7 mouse cellular contexts compared by ENCODE assay signal in genomic region chr12:80130558-80131358, GRCm38 (mm10). TPM values are rescaled to one million over a fixed set of nuclear protein-coding genes. Genes with fewer than 3 reads are reported as not detected.
DNase-seq lines count a peak whose midpoint lies in the region; ATAC-seq and TF ChIP-seq lines count a peak whose summit lies in the region.

No protein-coding gene starts in this region.

- TF ChIP-seq CTCF in Patski (IDR thresholded peaks at IDR 0.05): no peak
- no peak for TF ChIP-seq CTCF in cortical plate, adult 2 months (IDR thresholded peaks at IDR 0.05; ENCODE audit: extremely low read depth, insufficient read depth, low read length)

- H3K4me2 ChIP-seq in heart, embryonic 16.5 days (ENCODE audit: low read depth, low read length): peak overlapping the region; percentile 82
- H3K4me2 ChIP-seq in midbrain, embryonic 12.5 days (replicated peaks): peak overlapping the region; percentile 64

- ATAC-seq in Patski: peak; percentile 8
- ATAC-seq in heart, embryonic 16.5 days (replicated peaks; ENCODE audit: extremely low read depth, insufficient read depth, low FRiP score): peak; percentile 58
- ATAC-seq in midbrain, embryonic 12.5 days (ENCODE audit: low FRiP score, low read depth): peak; percentile 55
- ATAC-seq in erythroblast, adult 5-6 weeks (replicated peaks; ENCODE audit: low FRiP score, poor library complexity, severe bottlenecking): no peak

- peak; percentile 75 for DNase-seq in Patski (ENCODE audit: low read depth, low spot score)
- DNase-seq in kidney, postnatal 25 days: peak; percentile 60 to 80
- peak; percentile 55 for DNase-seq in thymus, postnatal 14 days

- H3K36me3 ChIP-seq in heart, embryonic 16.5 days (ENCODE audit: control insufficient read depth, insufficient read depth): peaks cover 6% of the 10 kb centered on the region
- no peaks in the 10 kb centered on the region for H3K36me3 ChIP-seq in midbrain, embryonic 12.5 days

- H3K9ac ChIP-seq in heart, embryonic 16.5 days (ENCODE audit: low read length): peak overlapping the region; percentile 53
- H3K9ac ChIP-seq in midbrain, embryonic 12.5 days (replicated peaks): peak overlapping the region; percentile 88; the same call in 1 of the 2 replicates

- in situ Hi-C loops in Patski (cut with MboI; ENCODE audit: low pct_unique_long_range_greater_than_20kb): loop anchor here (25.0 kb wide), 1 partner anchor 943 kb away; the partner anchor contains the start of gene Rdh11

- H3K27ac ChIP-seq in cortical plate, adult 2 months (ENCODE audit: insufficient read depth, low read length): peak overlapping the region; percentile 98
- peak overlapping the region; percentile 99 for H3K27ac ChIP-seq in heart, embryonic 16.5 days (ENCODE audit: low read length)
- H3K27ac ChIP-seq in midbrain, embryonic 12.5 days (replicated peaks): peak overlapping the region; percentile 95

- no peaks in the 10 kb centered on the region for H3K27me3 ChIP-seq in Patski
- no peaks in the 10 kb centered on the region for H3K27me3 ChIP-seq in heart, embryonic 16.5 days (ENCODE audit: control insufficient read depth, insufficient read depth, low read length)
- peaks cover 6% of the 10 kb centered on the region; the same call in 1 of the 2 replicates for H3K27me3 ChIP-seq in midbrain, embryonic 12.5 days

- peaks cover 3% of the 10 kb centered on the region for H3K4me1 ChIP-seq in cortical plate, adult 2 months (ENCODE audit: control insufficient read depth, insufficient read depth, low read length)
- peaks cover 33% of the 10 kb centered on the region for H3K4me1 ChIP-seq in heart, embryonic 16.5 days (ENCODE audit: control insufficient read depth, insufficient read depth, low read length)
- peaks cover 35% of the 10 kb centered on the region for H3K4me1 ChIP-seq in midbrain, embryonic 12.5 days

- POLR2A ChIA-PET in Patski (lab: Charles Lee): interaction anchor here (0.7 to 4.9 kb wide), 4 partner anchors 15 to 517 kb away, joined by 4 to 39 read pairs (median 15); partner anchors contain the start of gene Zfp36l1

- no peak for TF ChIP-seq POLR2A in cortical plate, adult 2 months (IDR thresholded peaks at IDR 0.05; ENCODE audit: extremely low read depth, insufficient read depth, low read length)

- 19% methylated on average over 6 of the region's 6 CpGs for WGBS in heart, embryonic 16.5 days
- WGBS in midbrain, embryonic 12.5 days: 13% methylated on average over 6 of the region's 6 CpGs

- H3K4me3 ChIP-seq in cortical plate, adult 2 months (ENCODE audit: insufficient read depth, low read length): no peak overlapping the region
- H3K4me3 ChIP-seq in heart, embryonic 16.5 days (ENCODE audit: low read length): no peak overlapping the region
- no peak overlapping the region for H3K4me3 ChIP-seq in midbrain, embryonic 12.5 days

- H3K9me3 ChIP-seq in heart, embryonic 16.5 days (replicated peaks; ENCODE audit: control insufficient read depth, low read length): no peaks in the 10 kb centered on the region
- no peaks in the 10 kb centered on the region for H3K9me3 ChIP-seq in midbrain, embryonic 12.5 days

- CTCF ChIA-PET in Patski (lab: Charles Lee): interaction anchor here (1.2 to 2.2 kb wide), 3 partner anchors 10 to 783 kb away, joined by 4 to 15 read pairs (median 5); no protein-coding TSS in a partner anchor

RNA-seq across cellular contexts. Expression of gene Zfp36l1, which starts 17.9 kb away (rescaled TPM):
- 292 TPM for polyA plus RNA-seq in Patski (2021)
- 21.8 and 23.3 TPM in 2 replicates for polyA plus RNA-seq in cortical plate, adult 2 months (2012; rRNA removed)
- polyA plus RNA-seq in heart, embryonic 16.5 days (2015; fragmentation: Nextera tagmentation; extraction: Ambion mirVana): 85.5 and 90.1 TPM in 2 replicates
- polyA plus RNA-seq in midbrain, embryonic 12.5 days (2016; fragmentation: Nextera tagmentation; extraction: Ambion mirVana): 91.2 and 98.0 TPM in 2 replicates
- 8.8 and 12.7 TPM in 2 replicates for total RNA-seq in erythroblast, adult 5-6 weeks (2015; ENCODE audit: low replicate concordance)
- 4.0 and 4.3 TPM in 2 replicates for total RNA-seq in erythroblast, adult 5-6 weeks (2017; ENCODE audit: low replicate concordance)
